Mouse (Mus musculus): Measurements from ENCODE around the gene Lin7a.

The Lin7a gene

DNA sequence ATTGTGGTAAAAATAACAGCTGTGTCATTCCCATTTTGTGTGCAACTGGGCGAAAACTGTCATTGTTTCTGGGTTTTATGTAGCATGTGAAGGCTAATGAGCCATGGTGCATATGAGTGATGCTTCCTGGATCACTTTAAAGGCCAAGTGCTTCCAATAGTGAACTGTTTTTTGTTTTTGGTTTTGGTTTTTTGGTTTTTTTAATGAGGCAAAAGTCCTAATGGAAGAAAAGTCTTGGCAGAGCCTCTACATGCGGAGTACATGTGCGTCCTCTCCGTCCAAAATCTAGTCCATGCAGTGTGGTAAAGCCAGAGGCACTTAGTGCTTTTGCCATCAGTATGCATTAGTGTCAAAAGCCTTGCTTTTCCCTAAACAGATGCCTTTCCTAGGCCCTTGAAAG lies 69.7 kb downstream of the Lin7a start:
- no peak for DNase-seq

DNA sequence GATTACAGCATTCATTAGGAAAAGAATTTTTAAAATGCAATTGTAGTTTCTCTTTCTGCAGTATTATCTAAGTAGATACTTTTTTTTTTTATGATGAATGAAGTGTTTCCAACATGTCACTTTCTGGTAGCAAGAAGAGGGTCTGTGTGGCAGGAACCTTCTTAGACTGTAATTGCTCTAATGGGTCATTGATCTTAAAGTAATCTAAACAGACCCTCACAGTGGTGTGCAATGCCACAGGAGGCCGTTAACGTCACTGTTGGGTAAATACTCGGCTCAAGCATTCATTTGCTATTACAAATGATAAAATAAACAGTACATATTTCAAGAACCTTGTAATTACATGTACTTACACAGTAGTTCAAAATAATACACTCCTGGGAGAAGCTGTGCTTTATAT lies 72.7 kb downstream of the Lin7a start:
- no peak for DNase-seq

DNA sequence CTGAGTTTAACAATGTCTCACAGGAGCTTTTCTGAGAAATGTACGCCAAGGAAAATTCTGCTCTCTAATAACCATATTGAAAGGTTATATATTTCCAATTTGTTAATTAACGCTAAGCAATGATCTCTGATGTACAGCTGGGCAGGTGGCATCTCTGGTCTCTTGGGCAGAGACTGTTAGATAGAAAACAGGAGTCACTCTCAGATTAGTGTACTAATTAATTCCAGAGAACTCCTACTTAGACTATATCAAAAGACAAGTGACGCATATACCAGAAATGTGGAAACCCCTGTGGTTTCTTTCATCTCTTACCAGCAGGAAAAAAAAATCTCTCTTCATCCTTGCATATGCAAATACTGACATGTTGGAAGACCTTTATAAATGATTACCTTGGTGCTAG lies 76.4 kb downstream of the Lin7a start:
- DNase-seq, result no peak

DNA sequence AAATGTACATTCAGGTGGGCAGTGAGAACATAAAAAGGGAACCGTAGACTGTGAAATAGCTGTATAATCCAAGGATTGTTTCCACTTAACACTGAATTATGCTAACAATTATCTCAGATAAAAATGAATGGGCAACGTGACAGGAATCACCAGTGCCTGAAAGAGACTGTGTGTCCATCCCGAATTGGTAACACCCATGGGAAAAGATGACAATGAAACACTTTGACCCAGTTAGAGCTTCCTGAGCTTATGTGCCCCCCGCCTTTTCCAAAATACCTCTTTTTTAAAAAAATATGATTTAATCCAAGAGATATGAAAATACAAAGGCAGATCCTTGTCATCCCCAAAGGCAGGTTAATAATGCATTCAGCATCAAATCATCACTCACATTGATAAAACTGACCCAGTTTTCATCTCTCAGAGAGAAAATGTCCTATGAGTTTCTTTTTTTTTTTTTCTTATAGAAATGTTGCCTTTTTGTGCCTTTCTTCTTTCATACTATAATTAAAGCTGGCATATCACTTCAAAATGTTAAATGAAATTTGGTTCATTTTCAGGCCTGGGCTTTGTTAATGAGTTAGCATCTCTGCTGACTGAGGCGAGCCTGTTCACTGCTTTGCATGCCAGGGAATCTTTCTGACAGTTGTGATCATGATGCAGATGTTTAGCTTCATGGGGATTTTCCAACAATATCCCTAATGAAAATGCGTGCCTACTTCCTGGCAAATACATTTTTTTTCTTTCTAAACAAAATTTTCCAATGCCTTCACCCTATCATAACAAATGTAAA lies 80.4 kb downstream of the Lin7a start:
- DNase-seq, result no peak

DNA sequence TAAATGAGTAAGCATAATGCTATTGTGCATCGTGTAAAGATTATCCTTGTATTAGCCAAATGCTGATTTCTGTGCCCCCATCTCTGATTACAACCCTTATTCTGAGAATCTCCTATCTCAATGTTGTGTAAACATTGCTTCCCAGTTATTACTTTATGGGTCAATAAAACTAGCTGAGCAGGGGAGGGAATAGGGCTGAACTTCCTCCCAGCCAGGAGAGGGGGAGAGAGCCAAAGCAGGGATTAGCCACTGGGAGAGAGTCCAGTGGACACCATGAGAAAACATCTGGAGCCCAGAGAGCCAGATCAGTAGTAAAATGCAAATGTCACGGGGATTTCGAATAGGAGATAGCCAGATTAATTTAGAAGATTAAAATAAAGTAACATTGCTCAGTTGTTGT lies 82.0 kb downstream of the Lin7a start:
- DNase-seq, result no peak

DNA sequence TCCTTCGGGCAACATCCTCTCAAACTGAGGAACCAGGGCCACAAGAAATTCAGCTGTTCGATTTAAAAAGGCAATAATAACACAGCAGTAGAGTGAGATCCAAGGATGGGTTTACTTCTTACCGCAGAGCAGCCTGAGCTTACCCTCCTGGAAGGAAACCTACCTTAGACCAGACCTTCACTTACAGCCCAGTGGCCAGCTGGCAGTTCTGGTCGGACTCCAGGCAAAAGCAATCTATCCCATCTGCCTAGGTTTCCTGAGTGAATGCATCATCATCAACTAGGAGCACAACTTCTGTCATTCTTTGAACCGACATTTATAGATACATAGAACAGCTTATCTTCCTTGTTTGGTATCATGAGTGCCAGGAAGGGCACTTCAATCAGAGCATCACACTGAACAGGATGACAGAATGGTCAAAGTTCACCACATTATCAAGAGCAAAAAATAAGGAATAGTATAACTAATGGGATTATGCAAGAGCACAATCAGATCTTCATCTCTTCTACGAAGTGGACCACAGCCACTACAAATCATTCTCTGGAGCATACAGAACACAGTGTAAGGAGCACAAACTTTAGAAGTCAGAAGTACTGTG lies 87.1 kb downstream of the Lin7a start:
- no peak for DNase-seq

DNA sequence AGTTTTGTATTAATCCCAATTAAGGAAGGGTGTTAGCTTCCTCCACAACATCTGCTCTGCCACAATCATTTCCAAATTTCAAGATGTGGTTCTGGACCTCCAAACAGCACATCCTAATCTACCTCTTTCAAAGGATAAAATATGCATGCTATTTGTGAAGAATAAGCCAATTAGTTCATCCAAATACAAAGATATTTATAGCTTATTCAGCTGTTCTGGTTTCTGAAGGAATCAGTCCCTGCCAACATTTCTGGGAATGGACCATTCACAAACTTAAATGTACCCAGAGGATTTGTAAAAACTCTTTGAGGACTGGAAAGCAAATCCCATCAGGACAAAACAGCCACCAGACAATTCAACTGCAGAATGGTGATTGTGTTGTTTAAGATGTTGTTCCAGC lies 87.8 kb downstream of the Lin7a start:
- no peak for DNase-seq

DNA sequence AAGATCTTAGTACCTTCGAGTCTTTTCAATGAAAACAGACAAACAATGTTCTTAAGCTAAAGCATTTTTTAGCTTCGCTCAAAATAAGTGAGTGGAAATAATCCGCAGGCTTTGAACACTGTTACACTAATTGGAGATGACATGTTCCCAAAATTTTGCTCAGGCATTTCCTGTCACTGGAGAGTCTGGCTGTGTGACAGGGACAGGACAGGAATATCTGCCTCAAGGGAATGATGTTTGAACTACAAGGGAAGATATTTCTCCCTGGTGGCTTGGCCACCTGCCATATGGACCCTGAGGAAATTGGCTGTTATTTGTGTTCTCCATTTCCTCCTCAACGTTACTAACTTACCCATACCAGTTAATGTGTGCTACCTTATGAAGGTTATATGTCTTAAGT lies 90.1 kb downstream of the Lin7a start:
- no peak for DNase-seq

DNA sequence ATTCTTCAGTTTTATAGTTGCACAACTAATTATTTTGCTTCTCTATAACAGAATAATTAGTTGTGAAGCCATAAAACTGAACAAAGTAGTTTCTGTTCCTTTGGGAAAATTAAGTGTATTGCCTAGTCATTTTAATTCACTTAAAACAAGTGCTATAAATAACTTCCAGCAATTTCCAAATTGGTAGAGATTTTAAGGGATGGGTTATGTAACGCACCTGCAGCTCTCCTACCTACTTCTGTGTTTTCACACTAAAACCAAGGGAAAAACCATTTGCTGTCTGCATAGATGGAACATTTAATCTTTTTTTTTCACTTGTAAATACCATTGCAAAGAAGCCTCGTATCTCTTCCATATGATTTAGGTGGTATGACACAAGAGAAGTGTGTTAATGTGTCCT lies 90.5 kb downstream of the Lin7a start:
- DNase-seq, result no peak

DNA sequence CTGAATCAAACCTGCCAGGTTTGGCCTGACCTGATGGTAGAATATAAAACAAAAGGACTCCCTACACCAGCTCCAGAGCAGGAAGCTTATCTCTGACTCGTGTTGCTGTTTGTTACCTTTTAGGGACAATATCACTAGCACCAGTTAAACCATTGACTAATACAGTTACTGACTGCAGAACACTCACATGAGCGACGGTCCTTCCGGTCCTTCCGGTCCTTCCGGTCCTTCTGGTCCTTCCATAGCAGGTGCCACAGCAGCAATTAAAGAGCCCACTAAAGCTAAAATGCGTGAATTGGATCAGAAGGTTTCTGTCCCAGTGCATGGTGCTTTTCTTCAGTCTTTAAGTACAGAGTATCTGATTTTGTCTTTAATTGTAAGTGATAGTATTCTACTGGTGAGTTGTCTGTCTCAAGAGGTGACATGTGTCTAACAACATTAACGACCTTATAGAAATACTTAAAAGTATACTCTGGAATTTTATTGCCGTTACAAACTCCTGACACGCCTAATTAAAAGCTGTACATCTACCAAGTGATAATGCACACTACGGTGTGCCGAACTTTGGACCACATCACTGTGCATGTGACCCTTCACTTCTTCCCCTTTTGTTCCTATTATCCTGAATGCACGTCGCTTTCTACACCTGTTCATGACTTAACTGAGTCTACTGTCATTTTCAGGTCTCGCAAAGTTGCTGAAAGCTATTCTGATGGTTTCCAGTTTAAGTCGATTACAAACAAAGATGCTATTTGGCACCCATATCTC lies 91.7 kb downstream of the Lin7a start:
- no peak for DNase-seq

DNA sequence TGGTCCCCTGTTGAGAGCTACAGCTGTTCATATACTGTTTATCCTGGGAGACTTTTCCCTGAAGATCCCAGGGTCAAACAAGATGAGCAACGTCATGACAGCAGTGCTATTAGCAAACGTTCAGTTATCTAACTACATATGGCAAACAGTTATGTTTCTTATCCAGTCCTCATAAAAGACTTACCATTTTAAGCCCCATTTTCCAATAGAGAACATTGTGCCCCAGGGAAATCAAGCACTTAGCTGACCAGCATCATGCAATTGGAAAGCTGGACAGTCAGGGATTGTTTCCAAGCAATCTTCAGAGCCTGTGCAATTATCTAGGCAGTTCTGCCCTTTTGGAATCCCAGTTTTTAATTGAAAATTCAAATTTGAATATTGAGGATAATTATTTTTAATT lies 105.7 kb downstream of the Lin7a start:
- DNase-seq, result no peak

DNA sequence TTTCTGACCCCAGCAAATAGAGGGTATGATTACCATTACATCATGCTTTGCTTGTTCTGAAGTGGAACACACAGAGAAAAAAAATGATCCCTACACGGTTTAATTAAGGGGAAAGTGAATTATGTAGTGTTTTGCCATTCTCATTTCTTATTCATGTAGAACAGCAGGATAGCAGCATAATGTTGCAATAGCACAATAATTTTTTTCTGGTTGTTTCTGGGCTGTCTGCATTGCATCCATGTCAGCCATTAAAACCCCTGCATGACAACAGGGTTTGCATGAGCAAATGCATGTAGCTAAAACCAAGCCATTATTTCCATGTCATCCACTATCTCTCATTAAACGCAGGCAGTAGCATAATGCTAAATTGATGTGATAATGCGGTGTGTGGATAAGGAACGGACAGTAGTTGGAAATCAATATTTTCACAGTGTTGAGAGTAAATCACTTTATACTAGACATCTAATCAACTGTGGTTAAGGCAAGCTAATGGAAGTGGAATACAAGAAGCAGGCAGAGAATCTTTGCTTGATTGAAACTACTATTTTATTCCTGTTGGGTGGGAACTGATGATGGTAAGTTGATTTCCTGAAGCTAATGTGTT lies 109.8 kb downstream of the Lin7a start:
- no peak for DNase-seq

DNA sequence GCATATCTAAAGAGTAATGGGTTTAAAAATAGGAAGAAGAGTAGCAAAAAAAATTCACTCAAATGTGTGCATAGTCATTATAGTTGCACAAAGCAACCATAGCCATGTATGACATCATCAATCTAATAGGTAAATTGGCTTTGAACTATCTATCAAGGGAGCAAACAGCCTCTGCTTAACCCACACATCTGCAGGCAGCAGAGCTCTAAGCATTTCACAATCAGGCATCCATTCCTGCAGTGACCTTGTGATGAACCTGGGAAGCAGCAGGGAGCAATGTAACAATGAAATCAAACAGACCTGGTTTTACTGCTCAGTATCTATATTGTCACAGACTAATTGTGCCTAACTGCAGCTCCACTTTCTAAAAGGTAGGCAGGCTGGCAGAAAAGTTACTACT lies 112.3 kb downstream of the Lin7a start:
- DNase-seq, result no peak

DNA sequence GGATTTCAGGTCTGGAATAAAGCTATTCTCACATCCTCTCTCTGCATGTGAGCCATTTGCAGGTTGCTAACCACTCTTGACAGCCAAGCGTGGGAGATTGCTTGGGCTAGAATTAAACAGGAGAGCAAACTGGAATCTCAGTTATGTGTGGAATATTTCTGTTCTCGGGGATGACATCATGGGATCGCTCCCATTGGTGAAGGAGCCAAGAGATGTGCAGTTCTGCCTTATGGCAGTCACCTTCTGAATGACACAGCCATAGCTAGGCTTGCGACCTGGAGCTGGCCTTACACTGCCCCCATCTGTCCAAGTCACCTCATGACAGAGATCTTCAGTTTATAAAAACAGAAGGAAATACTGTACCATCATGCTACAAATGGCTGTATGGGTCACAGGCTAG lies 118.0 kb downstream of the Lin7a start:
- peak; percentile 36 for DNase-seq

DNA sequence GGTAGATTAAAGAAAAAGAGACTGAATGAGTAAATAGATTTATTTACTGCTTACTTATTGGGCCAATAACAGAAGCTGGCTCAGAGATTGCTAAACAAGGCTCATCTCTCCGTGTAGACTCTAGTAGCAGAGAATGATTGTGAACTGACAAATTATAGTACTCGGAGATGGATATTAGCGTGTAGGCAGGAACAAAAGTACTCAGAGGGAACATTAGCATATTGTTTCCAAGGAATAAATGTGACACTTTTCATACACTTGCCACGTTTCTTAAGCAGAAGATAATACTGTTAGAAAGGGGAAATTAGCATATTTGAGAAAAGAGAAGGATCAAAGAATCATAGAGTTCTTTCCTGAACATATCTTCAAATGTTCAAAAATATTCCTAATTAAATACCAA lies 133.9 kb downstream of the Lin7a start:
- no peak for DNase-seq

DNA sequence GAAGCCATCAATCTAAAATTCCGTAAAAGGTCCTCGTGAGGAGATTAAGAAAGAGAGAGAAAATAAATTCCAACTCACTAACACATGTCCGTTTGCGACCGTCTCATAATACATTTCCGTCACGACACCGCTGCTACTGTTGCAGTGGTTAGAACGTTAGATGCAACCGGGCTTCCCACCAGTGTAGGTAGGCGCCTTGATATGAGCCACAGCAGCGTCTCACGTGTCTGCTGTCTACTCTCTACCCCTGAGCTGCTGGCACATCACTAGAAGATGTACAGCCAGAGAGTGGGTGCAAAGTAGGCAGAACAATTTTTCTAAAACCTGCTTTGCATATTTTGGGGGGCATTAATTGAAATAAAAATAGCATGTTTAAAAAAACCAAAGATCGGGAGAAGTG lies 146.8 kb downstream of the Lin7a start:
- no peak for DNase-seq

DNA sequence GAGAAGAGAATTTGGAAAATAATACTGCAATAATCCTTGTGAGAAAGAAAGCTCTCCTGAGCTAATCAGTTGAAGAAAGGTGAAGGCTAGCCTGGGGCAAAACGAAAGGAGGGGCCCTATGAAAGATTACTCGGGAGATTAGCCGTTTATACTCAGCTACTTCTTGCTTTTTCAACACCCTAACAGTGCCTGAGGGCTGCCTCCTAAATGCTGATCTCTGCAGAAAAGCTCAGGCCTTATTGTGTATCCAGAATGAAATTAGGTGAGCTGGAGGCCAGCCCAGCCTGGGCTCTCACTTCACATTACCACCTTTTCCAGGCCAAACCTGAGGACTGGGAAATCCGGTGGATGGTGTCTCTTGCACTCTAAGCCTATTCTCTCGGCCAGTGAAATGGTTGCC lies 165.5 kb downstream of the Lin7a start:
- no peak for DNase-seq

DNA sequence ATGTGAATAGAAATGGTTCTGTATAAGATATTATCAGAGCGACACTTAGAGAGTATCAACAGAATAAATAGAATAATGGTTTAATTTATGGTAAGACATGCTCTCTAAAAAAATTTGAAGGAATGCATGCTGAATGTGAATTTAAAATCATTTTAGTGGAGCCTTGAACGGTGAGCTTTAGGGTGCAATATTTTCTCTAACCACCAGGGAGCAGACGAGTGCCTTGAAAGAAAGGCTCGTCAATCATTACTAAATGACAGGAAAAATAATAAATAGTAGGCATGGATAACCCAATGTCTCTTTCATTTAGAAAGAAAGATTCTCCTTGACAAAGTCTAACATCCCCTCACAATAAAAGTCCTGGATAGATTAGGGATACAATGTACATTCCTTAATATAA lies 171.3 kb downstream of the Lin7a start:
- DNase-seq, result peak; percentile 20

DNA sequence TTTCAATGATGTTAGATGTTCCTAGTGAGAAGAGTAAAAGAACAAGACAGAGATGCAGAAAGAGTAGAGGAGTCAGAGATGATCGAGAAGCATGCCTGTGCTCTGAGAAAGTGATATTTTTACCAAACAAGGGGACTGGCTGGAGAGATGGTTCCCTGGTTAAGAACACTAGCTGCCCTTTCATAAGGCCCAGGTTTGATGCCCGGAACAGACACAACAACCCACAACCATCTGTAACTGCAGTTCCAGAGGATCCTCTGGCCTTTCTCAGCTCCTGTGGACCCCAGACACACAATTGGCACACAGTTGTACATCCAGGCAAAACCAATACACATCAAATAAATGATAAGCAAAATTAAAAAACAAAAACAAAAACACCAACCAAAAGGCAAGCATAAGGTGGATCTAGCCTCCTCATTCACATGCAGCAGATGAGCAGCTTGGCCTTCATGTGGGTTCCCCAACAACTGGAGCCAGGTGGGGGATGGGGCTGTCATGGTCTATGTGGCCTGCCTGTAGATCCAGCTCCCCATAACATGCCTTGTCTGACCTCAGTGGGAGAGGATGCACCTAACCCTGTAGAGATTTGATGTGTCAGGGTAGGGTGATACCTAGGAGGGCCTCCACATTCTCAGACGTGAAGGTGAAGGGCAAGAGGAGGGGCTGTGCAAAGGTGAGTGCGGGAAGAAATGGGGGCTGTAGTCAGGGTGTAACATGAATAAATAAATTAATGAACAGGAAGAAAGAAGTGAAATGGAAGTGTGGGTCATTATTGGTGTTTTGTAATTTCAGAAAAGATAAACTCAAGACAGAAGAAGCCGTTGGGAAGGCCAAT lies 178.2 kb downstream of the Lin7a start:
- no peak for DNase-seq

DNA sequence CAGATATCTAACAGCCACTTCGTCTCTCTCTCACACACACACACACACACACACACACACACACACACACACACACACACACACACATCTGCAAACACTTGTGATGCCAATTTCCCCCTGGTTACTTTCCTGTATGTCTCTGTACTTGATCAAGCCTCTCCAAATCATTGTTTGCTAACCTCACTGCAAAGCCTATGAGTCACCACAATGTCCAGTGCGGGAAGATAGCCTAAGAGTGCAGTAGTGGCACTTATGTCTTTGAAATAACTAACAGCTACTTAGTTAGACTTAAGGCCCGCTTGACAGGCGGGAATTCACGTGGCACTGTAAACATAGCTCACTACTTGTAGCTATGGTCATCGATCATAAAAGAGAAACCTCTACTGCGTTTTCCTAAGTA lies 196.3 kb downstream of the Lin7a start:
- DNase-seq, result no peak
